Mouse (Mus musculus): Measurements from ENCODE around the gene Cacna1f. TPM values are rescaled to one million over a fixed set of nuclear protein-coding genes. Genes with fewer than 3 reads are reported as not detected.

The Cacna1f gene
- polyA plus RNA-seq, 1 experiment from 2014 or later: 0.03 TPM

DNA sequence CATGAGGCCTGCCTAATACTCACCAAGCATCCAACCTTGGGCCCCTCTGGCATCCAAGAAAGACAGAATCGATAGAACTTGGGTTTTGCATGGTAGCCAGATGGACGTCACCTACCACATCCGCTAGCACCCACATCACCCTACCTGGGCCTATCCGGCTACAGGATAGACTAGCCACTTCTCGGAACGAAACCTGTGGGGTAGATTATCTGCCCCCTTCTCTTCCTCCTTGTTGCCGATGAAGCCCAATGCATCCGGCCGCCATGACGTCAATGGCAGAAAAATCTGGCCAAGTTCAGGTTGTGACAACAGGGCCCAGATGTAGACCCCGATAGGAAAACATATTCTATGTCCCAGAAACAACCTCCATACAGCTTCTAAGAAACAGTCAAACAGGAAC is 23.0 kb upstream of the Cacna1f start:
- Histone ChIP-seq H3K4me1 (no peaks in the 10 kb centered on the region), H3K36me3 (ENCODE audit: poor library complexity, severe bottlenecking) (peaks cover 6% of the 10 kb centered on the region; the same call in 1 of the 2 replicates), H3K4me2 (no peak overlapping the region), H3K4me3 (no peak overlapping the region), H3K9me3 (replicated peaks) (no peaks in the 10 kb centered on the region), H3K27me3 (no peaks in the 10 kb centered on the region), H3K27ac (no peak overlapping the region), H3K9ac (no peak overlapping the region)
- no peak for ATAC-seq
- WGBS: 93% methylated on average over 11 of the region's 11 CpGs

- Histone ChIP-seq H3K9ac (no peak overlapping the region), H3K4me2 (no peak overlapping the region), H3K27ac (no peak overlapping the region), H3K4me1 (no peaks in the 10 kb centered on the region), H3K27me3 (no peaks in the 10 kb centered on the region), H3K4me3 (no peak overlapping the region), H3K9me3 (replicated peaks) (no peaks in the 10 kb centered on the region), H3K36me3 (ENCODE audit: poor library complexity, severe bottlenecking) (peaks cover 20% of the 10 kb centered on the region; the same call in 1 of the 2 replicates)
- 91% methylated on average over 4 of the region's 5 CpGs for WGBS
- no peak for ATAC-seq
Measured at GRCm38 (mm10) chrX:7586356-7586755, 20.5 kb upstream of the Cacna1f start.

GRCm38 (mm10) chrX:7595371-7595770 is 11.5 kb upstream of the Cacna1f start:
- Histone ChIP-seq H3K4me2 (no peak overlapping the region), H3K4me3 (no peak overlapping the region), H3K9me3 (replicated peaks) (no peaks in the 10 kb centered on the region), H3K4me1 (no peaks in the 10 kb centered on the region), H3K36me3 (ENCODE audit: poor library complexity, severe bottlenecking) (peaks cover 79% of the 10 kb centered on the region), H3K27ac (no peak overlapping the region), H3K27me3 (no peaks in the 10 kb centered on the region), H3K9ac (no peak overlapping the region)
- WGBS: 87% methylated on average over 9 of the region's 9 CpGs
- ATAC-seq: no peak

- H3K36me3 ChIP-seq (ENCODE audit: poor library complexity, severe bottlenecking): peaks cover 18% of the 10 kb centered on the region
- no peak overlapping the region for H3K4me3 ChIP-seq
- no peak overlapping the region for H3K27ac ChIP-seq
- no peak for ATAC-seq
- peaks cover 11% of the 10 kb centered on the region for H3K4me1 ChIP-seq
- 97% methylated on average over 7 of the region's 7 CpGs for WGBS
- 0 out of 2 replicates have a peak, but pooled peaks cover 4% of the 10 kb centered on the region for H3K27me3 ChIP-seq
- no peak overlapping the region for H3K9ac ChIP-seq
- H3K9me3 ChIP-seq (replicated peaks): no peaks in the 10 kb centered on the region
- H3K4me2 ChIP-seq: peak overlapping the region; percentile 59
Measured at GRCm38 (mm10) chrX:7604004-7604403, 2.9 kb upstream of the Cacna1f start.

DNA sequence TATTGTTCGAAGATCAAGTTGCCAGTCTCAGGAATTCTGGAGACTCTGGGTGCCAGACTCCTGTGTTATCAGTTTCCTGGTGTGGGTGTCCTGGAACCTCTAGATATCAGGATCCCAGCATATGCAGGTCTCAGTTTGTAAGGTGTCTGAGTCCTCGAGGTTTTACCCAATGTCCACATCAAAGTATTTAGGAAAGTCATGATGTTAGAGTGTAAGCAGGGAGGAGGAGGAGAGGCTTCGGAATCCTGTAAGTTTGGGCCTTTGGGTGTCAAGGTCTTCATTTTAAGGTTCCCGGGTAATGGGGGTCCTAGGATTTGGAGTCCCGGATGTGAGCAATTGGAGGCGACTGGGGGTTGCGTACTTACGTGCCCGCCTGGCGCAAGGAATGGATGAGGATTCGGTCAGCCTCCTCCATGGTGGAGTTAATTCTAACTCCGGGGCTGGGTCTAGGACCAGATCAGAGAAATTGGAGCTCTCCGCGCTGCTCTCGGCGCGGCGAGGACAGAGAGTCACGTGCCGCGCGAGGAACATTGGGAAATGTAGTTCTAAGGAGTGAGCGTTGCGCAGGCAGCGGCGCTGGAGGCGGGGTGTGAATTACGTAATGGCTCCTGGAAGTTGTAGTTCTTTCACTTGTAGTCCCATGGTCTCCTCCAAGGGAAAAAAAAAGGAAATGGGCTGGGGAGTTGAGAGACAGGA is 1.9 kb upstream of the Cacna1f start, which contains the start of gene Ccdc22:
Gene Ccdc22, minus strand, starts transcription at position 639 of the 696 bp plus-strand sequence.
- peak within 1 kb of the TSS; percentile 47 for H3K4me3 ChIP-seq
- 0 out of 2 replicates have a peak, but pooled peaks cover 4% of the 10 kb centered on the region for H3K27me3 ChIP-seq
- peaks cover 8% of the 10 kb centered on the region for H3K36me3 ChIP-seq (ENCODE audit: poor library complexity, severe bottlenecking)
- H3K4me1 ChIP-seq: peaks cover 11% of the 10 kb centered on the region
- peak within 1 kb of the TSS; percentile 59 for H3K9ac ChIP-seq
- no peaks in the 10 kb centered on the region for H3K9me3 ChIP-seq (replicated peaks)
- no peak within 1 kb of the TSS for H3K27ac ChIP-seq
- peak; percentile 96 for ATAC-seq
- WGBS: 23% methylated on average over 28 of the region's 28 CpGs
- peak within 1 kb of the TSS; percentile 59 for H3K4me2 ChIP-seq

- ATAC-seq: peak; percentile 52
Measured at GRCm38 (mm10) chrX:7605575-7605941, 1.3 kb upstream of the Cacna1f start.

DNA sequence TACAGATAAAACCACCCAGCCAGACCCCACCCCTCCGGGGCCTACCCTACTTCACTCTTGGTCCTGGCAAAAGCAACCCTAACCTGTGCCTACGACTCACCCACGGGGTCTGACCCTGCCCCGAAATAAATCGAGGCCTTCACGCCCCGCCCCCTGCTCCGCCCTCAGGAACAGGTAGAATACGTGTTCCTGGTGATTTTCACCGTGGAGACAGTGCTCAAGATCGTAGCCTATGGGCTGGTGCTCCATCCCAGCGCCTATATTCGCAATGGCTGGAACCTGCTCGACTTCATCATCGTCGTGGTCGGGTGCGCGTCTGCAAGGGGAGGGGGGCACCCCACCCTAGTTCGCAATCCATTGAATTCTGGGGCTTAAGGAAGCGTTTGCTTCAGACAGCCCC is 3.2 kb downstream of the Cacna1f start:
- peak overlapping the region; percentile 58 for H3K9ac ChIP-seq
- WGBS: 20% methylated on average over 21 of the region's 21 CpGs
- no peak for ATAC-seq
- peak overlapping the region; percentile 42 for H3K4me3 ChIP-seq
- peak overlapping the region; percentile 68 for H3K4me2 ChIP-seq
- no peaks in the 10 kb centered on the region for H3K36me3 ChIP-seq (ENCODE audit: poor library complexity, severe bottlenecking)
- H3K27me3 ChIP-seq: 0 out of 2 replicates have a peak, but pooled peaks cover 4% of the 10 kb centered on the region
- H3K27ac ChIP-seq: no peak overlapping the region
- no peaks in the 10 kb centered on the region for H3K4me1 ChIP-seq
- no peaks in the 10 kb centered on the region; the same call in 1 of the 2 replicates for H3K9me3 ChIP-seq (replicated peaks)

More at GRCm38 (mm10) chrX:7605575-7605941, 1.3 kb upstream of the Cacna1f start:
- H3K4me2 ChIP-seq: no peak overlapping the region
- 46% methylated on average over 8 of the region's 8 CpGs for WGBS
- 0 out of 2 replicates have a peak, but pooled peaks cover 4% of the 10 kb centered on the region for H3K36me3 ChIP-seq (ENCODE audit: poor library complexity, severe bottlenecking)
- 0 out of 2 replicates have a peak, but pooled peaks cover 4% of the 10 kb centered on the region for H3K27me3 ChIP-seq
- peaks cover 11% of the 10 kb centered on the region for H3K4me1 ChIP-seq
- H3K9ac ChIP-seq: no peak overlapping the region
- H3K27ac ChIP-seq: no peak overlapping the region
- H3K9me3 ChIP-seq (replicated peaks): no peaks in the 10 kb centered on the region
- no peak overlapping the region for H3K4me3 ChIP-seq

GRCm38 (mm10) chrX:7610536-7611258 is 3.8 kb downstream of the Cacna1f start:
- 0 out of 2 replicates have a peak, but pooled peaks cover 4% of the 10 kb centered on the region for H3K27me3 ChIP-seq
- no peaks in the 10 kb centered on the region for H3K4me1 ChIP-seq
- H3K4me2 ChIP-seq: peak overlapping the region; percentile 68
- H3K36me3 ChIP-seq (ENCODE audit: poor library complexity, severe bottlenecking): no peaks in the 10 kb centered on the region
- no peaks in the 10 kb centered on the region; the same call in 1 of the 2 replicates for H3K9me3 ChIP-seq (replicated peaks)
- no peak overlapping the region for H3K27ac ChIP-seq
- peak; percentile 63; the same call in 1 of the 2 replicates for ATAC-seq
- 23% methylated on average over 26 of the region's 26 CpGs for whole genome bisulfite sequencing
- peak overlapping the region; percentile 58 for H3K9ac ChIP-seq
- peak overlapping the region; percentile 42 for H3K4me3 ChIP-seq

DNA sequence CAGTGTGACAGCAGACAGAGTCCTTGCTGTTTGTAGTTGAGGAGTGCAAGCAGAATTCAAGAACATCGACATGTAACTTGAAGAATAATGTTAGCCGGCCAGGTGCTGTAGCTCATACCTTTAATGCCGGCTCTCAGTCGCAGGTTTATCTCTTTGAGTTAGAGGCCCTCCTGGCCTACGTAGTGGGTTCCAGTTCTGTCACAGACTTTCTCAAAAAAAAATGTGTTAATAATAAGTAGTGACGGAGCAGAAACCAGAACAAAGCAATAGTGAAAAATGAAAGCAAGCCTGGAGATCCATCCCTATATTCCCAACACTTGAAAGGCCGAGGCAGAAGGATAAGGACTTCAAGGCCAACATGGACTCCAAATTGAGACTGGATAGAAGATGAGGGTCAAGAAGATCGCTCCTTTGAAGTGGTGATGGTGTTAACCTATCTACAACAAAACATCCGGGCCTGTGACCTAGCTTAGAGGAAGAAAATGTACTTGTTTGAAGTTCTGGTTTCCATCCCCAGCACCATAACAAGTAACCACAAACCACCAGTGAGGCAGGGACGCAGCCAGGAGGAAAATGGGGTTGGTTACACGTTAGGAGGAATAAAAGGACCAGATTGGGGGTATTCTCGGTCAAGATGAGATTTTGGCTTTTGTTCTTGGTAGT is 11.1 kb downstream of the Cacna1f start:
- Histone ChIP-seq H3K9me3 (replicated peaks) (no peaks in the 10 kb centered on the region), H3K27me3 (no peaks in the 10 kb centered on the region), H3K36me3 (ENCODE audit: poor library complexity, severe bottlenecking) (no peaks in the 10 kb centered on the region), H3K27ac (no peak overlapping the region), H3K9ac (no peak overlapping the region), H3K4me3 (no peak overlapping the region), H3K4me2 (no peak overlapping the region), H3K4me1 (no peaks in the 10 kb centered on the region)
- 86% methylated on average over 12 of the region's 12 CpGs for WGBS
- ATAC-seq: no peak

DNA sequence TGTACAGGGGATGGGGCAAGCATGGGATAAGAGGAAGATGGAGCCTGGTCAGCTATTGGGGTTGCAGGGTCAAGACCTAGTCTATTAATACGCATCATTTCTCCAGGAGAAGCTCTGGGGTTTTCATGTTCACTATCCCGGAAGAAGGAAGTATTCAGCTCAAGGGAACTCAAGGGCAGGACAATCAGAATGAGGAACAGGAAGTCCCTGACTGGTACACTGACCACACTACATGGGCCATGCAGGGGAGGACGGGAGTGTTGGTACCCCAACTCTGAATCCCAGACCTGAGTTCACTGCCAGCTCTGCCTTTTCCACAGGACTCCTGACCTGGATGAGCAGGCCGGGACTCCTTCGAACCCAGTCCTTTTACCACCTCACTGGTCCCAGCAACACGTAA is 25.7 kb downstream of the Cacna1f start:
- WGBS: 90% methylated on average over 6 of the region's 6 CpGs
- Histone ChIP-seq H3K4me1 (no peaks in the 10 kb centered on the region), H3K27me3 (no peaks in the 10 kb centered on the region), H3K4me3 (no peak overlapping the region), H3K36me3 (ENCODE audit: poor library complexity, severe bottlenecking) (no peaks in the 10 kb centered on the region), H3K9me3 (replicated peaks) (no peaks in the 10 kb centered on the region), H3K9ac (no peak overlapping the region), H3K27ac (no peak overlapping the region), H3K4me2 (no peak overlapping the region)
- no peak for ATAC-seq

- WGBS: 79% methylated on average over 3 of the region's 3 CpGs
- no peak overlapping the region for H3K4me2 ChIP-seq
- H3K36me3 ChIP-seq (ENCODE audit: poor library complexity, severe bottlenecking): no peaks in the 10 kb centered on the region
- H3K27ac ChIP-seq: no peak overlapping the region
- no peaks in the 10 kb centered on the region for H3K27me3 ChIP-seq
- H3K9me3 ChIP-seq (replicated peaks): no peaks in the 10 kb centered on the region
- ATAC-seq: no peak
- H3K9ac ChIP-seq: no peak overlapping the region
- 0 out of 2 replicates have a peak, but pooled peaks cover 4% of the 10 kb centered on the region for H3K4me1 ChIP-seq
- no peak overlapping the region for H3K4me3 ChIP-seq
Measured at GRCm38 (mm10) chrX:7635101-7635500, 28.2 kb downstream of the Cacna1f start.

Measured in forebrain, embryonic 13.5 days (tissue).